Mouse (Mus musculus) liver, embryonic 14.5 days (tissue): Measurements from ENCODE around the gene Zfp513. TPM values are rescaled to one million over a fixed set of nuclear protein-coding genes. Genes with fewer than 3 reads are reported as not detected.

Experiments used
- ATAC-seq: fragments of 200-750 bp; cut with Nextera tagmentation; 2 replicates; pipeline ENCODE4 v1.8.0; 2017; ENCODE audit warnings: moderate number of reproducible peaks, mild to moderate bottlenecking, moderate library complexity; ENCODE audit not compliant: insufficient read depth
- DNase-seq, 3 experiments: peaks; one replicate each; pipeline ENCODE4 v3.0.0-alpha.2; 2012 to 2013; ENCODE audit warnings: low read depth in 3 of 3, low spot score in 3 of 3
- H3K27ac ChIP-seq: fragments of 300-500 bp; sonication (generic); 2 replicates; pipeline ENCODE4 v1.5.1; 2014; ENCODE audit warnings: moderate library complexity, mild to moderate bottlenecking, control low read depth, inconsistent platforms
- H3K27me3 ChIP-seq: fragments of 300-500 bp; sonication (generic); 2 replicates; pipeline ENCODE4 v1.6.1; 2014; ENCODE audit warnings: mild to moderate bottlenecking, low read length, moderate library complexity; ENCODE audit not compliant: control insufficient read depth, insufficient read depth
- H3K36me3 ChIP-seq: fragments of 300-500 bp; sonication (generic); replicated peaks from 2 replicates; pipeline ENCODE4 v1.6.1; 2014; ENCODE audit warnings: low read depth; ENCODE audit not compliant: control insufficient read depth, insufficient read depth
- H3K4me1 ChIP-seq, 2 experiments: fragments of 200-500 bp in 1 of 2; fragments of 300-500 bp in 1 of 2; sonication (generic) in 1 of 2; replicated peaks; 2 replicates each; pipeline ENCODE4 v1.6.1; 2012 to 2014; ENCODE audit warnings: antibody characterized with exemption in 1 of 2, inconsistent platforms in 1 of 2, low read length in 1 of 2; ENCODE audit not compliant: control insufficient read depth in 2 of 2, insufficient read depth in 2 of 2
- H3K4me2 ChIP-seq: fragments of 300-500 bp; sonication (generic); 2 replicates; pipeline ENCODE4 v1.6.1; 2014; ENCODE audit warnings: low read depth, mild to moderate bottlenecking, control low read depth, moderate library complexity
- H3K4me3 ChIP-seq, 2 experiments: fragments of 200-500 bp in 1 of 2; fragments of 300-500 bp in 1 of 2; sonication (generic) in 1 of 2; 2 replicates each; pipeline ENCODE4 v1.5.1; 2012 to 2014; ENCODE audit warnings: low read depth in 2 of 2, low read length in 2 of 2, mild to moderate bottlenecking in 2 of 2, control low read depth in 1 of 2, inconsistent platforms in 1 of 2, moderate library complexity in 1 of 2; ENCODE audit not compliant: insufficient read depth in 1 of 2
- H3K9ac ChIP-seq: fragments of 300-500 bp; sonication (generic); replicated peaks from 2 replicates; pipeline ENCODE4 v1.6.1; 2014; ENCODE audit warnings: mild to moderate bottlenecking, control low read depth, moderate library complexity
- H3K9me3 ChIP-seq: fragments of 300-500 bp; sonication (generic); 2 replicates; pipeline ENCODE4 v1.6.1; 2016; ENCODE audit warnings: low read length, mixed read lengths; ENCODE audit not compliant: control insufficient read depth
- CTCF ChIP-seq: IDR thresholded peaks from 2 replicates; pipeline ENCODE4 v1.5.1; 2016; ENCODE audit warnings: antibody characterized with exemption, low read depth, control low read depth
- EP300 ChIP-seq: IDR thresholded peaks from 2 replicates; pipeline ENCODE4 v1.6.1; 2016; ENCODE audit warnings: antibody characterized with exemption, low read depth
- WGBS: fragments of 180-500 bp; shearing (Covaris S2); extraction: QIAGEN DNeasy Blood & Tissue Kit; methylation state at CpG from one replicate; pipeline ENCODE4 v1.1.7; 2014; ENCODE audit not compliant: insufficient replicate concordance; 5-methylcytosine and 5-hydroxymethylcytosine counted together
- polyA plus RNA-seq, 2 experiments: library from polyadenylated mRNA; depleted of rRNA in 1 of 2; stranded (reverse) in 1 of 2; unstranded in 1 of 2; fragments of >200 nt; fragmentation: Nextera tagmentation in 1 of 2; extraction: Ambion mirVana in 1 of 2; gene quantifications; 2 replicates each; pipeline versions ENCODE4 v1.2.1 to v1.2.3; 2012 to 2014

Gene Zfp513
- polyA plus RNA-seq, 2 experiments: 0.80 to 8.8 TPM

DNA sequence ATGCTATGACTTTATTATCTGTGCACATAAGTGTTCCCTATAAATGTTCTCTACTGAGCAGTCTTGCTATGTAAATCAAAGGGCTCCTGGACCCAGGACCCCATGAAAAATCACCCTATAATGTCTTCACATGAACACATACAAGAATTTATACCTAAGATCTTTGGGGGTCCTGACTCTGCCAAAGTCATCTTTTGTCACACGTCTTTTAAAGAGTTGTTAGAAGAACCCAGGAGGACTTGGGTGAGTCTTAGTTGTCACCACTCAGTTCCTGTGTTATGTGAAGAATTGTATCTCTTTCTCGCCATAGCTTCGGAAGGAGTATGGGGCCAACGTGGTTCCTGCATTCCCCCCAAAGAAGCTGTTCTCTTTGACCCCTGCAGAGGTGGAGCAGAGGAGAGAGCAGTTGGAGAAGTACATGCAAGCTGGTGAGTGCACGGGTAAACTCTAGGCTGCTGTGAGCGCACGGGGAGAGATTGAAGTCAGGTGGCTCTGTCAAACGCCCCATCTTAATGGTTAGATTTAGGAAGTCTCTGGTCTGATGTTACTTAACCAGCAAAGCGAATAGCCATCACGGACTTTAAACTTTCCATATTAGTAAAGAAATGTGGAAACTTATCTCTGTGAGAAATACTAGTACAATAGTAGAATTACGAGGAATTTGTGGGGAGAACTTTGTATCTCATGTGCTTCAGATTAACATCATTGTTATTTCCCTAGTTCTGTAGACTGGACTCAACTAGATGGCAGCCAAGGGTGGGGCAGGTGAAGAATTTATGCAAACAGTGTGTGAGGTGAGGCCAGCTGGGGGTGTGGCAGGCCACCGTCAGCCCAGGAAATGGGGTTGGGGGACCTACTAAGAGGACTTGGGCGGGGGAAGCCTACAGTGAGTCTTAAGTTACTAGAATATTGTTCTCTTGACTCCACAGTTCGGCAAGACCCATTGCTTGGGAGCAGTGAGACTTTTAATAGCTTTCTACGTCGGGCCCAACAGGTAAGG lies 7.3 kb downstream of the Zfp513 start:
- H3K27me3 ChIP-seq: no peaks in the 10 kb centered on the region
- peaks cover 5 to 11% of the 10 kb centered on the region in 2 experiments for H3K4me1 ChIP-seq
- H3K9ac ChIP-seq: peak overlapping the region; percentile 90
- 86% methylated on average over 16 of the region's 16 CpGs for WGBS
- ATAC-seq (no peak), DNase-seq (no peak)
- H3K27ac ChIP-seq: no peak overlapping the region
- peak overlapping the region in 1 of 2 experiments; percentile 79; a peak in 2 of 4 replicates for H3K4me3 ChIP-seq
- no peaks in the 10 kb centered on the region for H3K9me3 ChIP-seq
- H3K4me2 ChIP-seq: peak overlapping the region; percentile 81
- H3K36me3 ChIP-seq: peaks cover 58% of the 10 kb centered on the region
- TF ChIP-seq CTCF: no peak
- no peak for TF ChIP-seq EP300

DNA sequence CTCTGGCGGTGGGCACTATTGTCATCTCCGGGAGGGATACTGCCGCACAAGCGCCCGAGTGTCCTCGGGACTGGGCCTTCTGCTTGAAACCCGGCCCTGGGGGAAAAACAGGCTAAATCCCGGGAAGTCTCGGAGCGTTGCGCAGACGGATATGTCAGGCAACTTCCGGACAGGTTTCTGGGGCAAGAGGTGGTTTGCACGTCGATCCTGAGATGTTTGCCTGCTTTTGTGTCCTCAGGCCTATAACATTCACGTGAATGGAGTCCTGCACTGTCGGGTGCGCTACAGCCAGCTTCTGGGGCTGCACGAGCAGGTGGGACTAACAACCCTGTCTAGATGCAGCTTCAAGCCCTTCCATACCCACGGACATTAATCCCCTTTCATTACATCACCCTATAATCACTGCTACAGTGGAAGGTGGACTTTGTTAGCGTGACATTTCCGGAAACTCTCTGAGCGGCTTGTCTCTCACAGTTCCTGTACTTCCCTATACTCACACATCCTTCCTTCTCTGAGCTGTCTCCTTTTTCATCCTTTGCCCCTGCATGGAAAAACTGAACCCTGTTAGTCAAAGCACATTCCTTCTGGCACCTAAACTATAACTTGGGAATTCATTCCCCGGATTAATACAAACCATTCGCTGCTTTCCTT lies 8.3 kb downstream of the Zfp513 start:
- WGBS: 7% methylated on average over 25 of the region's 25 CpGs
- Histone ChIP-seq H3K4me1 (peaks cover 5 to 11% of the 10 kb centered on the region in 2 experiments), H3K9ac (peak overlapping the region; percentile 90), H3K4me2 (peak overlapping the region; percentile 81), H3K9me3 (no peaks in the 10 kb centered on the region), H3K4me3 (peak overlapping the region; percentile 79 to 83), H3K27me3 (no peaks in the 10 kb centered on the region), H3K36me3 (peaks cover 53% of the 10 kb centered on the region), H3K27ac (peak overlapping the region; percentile 75)
- ATAC-seq: peak; percentile 1
- no peak for TF ChIP-seq CTCF
- TF ChIP-seq EP300: no peak
- DNase-seq: no peak

DNA sequence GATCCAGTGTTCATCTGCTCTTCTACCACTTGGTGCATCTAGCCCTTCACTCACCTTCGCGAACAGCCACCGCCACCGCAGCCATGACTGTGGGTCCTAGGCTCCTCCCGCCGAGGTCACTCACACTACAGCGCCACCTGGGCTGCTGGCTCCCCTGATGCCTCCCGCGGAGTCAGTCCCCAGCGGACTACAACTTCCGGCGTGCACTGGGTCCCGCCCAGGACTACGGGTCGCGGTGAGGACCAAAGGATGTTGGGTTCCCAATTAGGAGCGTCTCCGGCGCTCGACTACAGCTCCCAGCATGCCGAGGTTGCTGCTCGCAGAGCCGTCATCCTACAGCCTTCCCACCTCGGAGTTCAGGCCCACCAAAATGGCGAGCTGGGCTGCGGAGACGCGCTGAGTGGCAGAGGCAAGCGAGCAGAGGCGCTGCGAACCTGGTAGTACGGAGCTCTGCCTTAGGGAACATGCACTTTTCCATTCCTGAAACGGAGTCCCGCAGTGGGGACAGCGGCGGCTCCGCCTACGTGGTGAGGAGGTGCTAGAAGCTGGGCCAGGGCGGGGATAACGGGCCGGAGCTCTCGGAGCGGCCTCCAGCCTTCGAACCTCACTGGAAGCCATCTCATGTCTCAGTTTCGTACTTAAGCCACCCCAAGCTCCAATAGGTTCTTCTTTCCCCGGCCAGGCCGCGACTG lies 9.0 kb downstream of the Zfp513 start, which contains the start of the genes Snx17 and Eif2b4:
TSS of gene Snx17 (plus strand) at position 289 of the 692 bp plus-strand sequence.
TSS of gene Eif2b4 (minus strand) at position 492 of the 692 bp plus-strand sequence.
- Histone ChIP-seq H3K9me3 (no peaks in the 10 kb centered on the region), H3K9ac (peak within 1 kb of the TSS; percentile 94), H3K27ac (peak within 1 kb of the TSS; percentile 83), H3K4me2 (peak within 1 kb of the TSS; percentile 93), H3K36me3 (peaks cover 52% of the 10 kb centered on the region), H3K27me3 (no peaks in the 10 kb centered on the region), H3K4me1 (peaks cover 5 to 11% of the 10 kb centered on the region in 2 experiments), H3K4me3 (peak within 1 kb of the TSS; percentile 79 to 83)
- WGBS: under 1% methylated on average over 48 of the region's 48 CpGs
- ATAC-seq (peak; percentile 95), DNase-seq (peak; percentile 98)
- TF ChIP-seq CTCF (peak; percentile 92), EP300 (peak; percentile 34; the same call in 1 of the 2 replicates)

DNA sequence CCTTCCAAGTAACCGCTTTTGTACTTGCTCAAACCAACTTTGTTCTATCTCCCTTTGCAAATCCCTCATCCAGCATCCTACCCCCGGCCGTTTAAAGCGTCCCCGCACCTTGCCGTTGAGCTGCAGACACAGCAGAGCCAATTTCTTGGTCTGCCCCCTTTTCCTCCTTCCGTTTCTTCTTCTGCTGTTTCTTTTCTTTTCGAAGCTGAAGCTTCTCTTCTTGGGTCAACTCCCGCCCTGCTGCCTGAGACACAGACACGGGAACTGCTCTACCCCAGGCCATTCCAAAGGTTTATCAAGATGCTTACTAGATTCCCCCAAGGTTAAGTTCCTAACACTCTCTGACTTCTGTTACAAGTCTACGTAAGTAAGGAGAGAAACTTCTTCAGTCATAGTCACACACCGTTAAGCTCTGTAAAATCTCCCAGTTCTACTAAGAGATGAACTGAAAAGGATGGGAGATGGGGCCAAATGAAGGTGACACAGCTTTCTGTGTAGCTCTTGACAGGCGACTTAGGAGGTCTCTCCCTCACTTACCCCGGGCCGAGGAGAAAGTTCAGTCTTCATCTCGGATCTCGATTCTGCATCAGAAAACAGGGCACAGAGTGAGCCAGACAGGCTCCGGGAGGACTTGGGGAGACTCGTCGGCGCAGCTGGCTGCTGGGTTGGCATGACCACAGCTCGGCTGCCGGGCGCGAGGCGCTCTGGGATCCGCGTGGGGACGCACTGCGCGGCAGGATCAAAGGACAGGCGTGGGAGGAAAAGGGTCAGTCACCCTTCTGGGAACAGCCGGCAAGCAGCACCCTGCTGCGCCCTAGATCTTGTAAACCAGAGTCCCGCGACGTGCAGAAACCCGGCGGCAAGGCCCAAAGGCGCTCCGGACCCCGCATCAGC lies 9.8 kb downstream of the Zfp513 start:
- ATAC-seq: peak; percentile 56
- TF ChIP-seq EP300 (no peak), CTCF (no peak)

More for the DNA sequence above, 9.8 kb downstream of the Zfp513 start:
- Histone ChIP-seq H3K9me3 (no peaks in the 10 kb centered on the region), H3K4me1 (peaks cover 5 to 11% of the 10 kb centered on the region in 2 experiments), H3K27me3 (no peaks in the 10 kb centered on the region), H3K4me3 (peak overlapping the region; percentile 75 to 79), H3K4me2 (peak overlapping the region; percentile 93), H3K27ac (peak overlapping the region; percentile 83), H3K9ac (peak overlapping the region; percentile 94), H3K36me3 (peaks cover 52% of the 10 kb centered on the region)
- peak in 1 of 3 experiments; percentile 40 for DNase-seq
- 9% methylated on average over 42 of the region's 42 CpGs for WGBS
